Mouse (Mus musculus): ENCODE results near the gene Flnc. TPM values are rescaled to one million over a fixed set of nuclear protein-coding genes. Genes with fewer than 3 reads are reported as not detected.

The Flnc gene
- total and polyA plus RNA-seq, 2 experiments from 2014 or later, result 1.2 to 11.1 TPM

- ATAC-seq (ENCODE audit: low FRiP score), result no peak
- 62% methylated on average over 4 of the region's 4 CpGs for WGBS
These were observed 41.3 kb upstream of the Flnc start for GRCm38 (mm10) chr6:29391802-29392201.

DNA sequence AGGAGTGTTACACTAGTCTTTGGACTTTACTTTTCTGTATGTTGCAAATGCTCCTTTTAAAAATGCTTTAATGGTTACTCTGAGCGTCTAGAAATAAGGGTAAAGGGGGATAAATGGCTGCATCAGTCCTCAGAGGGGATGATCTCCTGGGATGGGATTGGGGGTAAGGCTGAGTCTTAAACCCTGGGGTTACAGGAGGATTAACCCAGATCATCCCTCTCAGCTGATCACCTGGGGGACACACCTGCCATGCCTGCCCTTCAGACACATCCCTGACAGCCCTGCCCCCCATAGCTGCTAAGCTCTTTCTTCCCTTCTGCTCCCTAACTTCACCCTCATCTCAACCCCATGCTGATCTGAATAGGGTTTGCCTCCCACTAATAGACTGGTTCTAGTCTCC, 38.8 kb upstream of the Flnc start:
- no peaks in the 10 kb centered on the region for H3K9me3 ChIP-seq (ENCODE audit: low read length)
- ATAC-seq (ENCODE audit: low FRiP score), result no peak
- no peaks in the 10 kb centered on the region for H3K36me3 ChIP-seq (ENCODE audit: insufficient read depth, low read length)
- peaks cover 4% of the 10 kb centered on the region; the same call in 1 of the 2 replicates for H3K4me1 ChIP-seq (ENCODE audit: insufficient read depth, low read length)
- H3K4me2 ChIP-seq (ENCODE audit: low read depth, low read length, poor library complexity, severe bottlenecking), result no peak overlapping the region
- 67% methylated on average over 1 of the region's 1 CpGs for WGBS
- no peak for DNase-seq (ENCODE audit: low spot score)
- no peak overlapping the region for H3K9ac ChIP-seq (replicated peaks; ENCODE audit: low read length, poor library complexity, severe bottlenecking)
- TF ChIP-seq CTCF (IDR thresholded peaks at IDR 0.05), result no peak
- no peak overlapping the region for H3K4me3 ChIP-seq (ENCODE audit: low read depth, low read length)
- no peaks in the 10 kb centered on the region for H3K27me3 ChIP-seq (ENCODE audit: insufficient read depth, low read length)
- H3K27ac ChIP-seq (ENCODE audit: low read depth, low read length), result no peak overlapping the region

More at GRCm38 (mm10) chr6:29391802-29392201, 41.3 kb upstream of the Flnc start:
- Histone ChIP-seq H3K4me3 (ENCODE audit: low read depth, low read length) (no peak overlapping the region), H3K9ac (replicated peaks; ENCODE audit: low read length, poor library complexity, severe bottlenecking) (no peak overlapping the region), H3K4me2 (ENCODE audit: low read depth, low read length, poor library complexity, severe bottlenecking) (no peak overlapping the region), H3K4me1 (ENCODE audit: insufficient read depth, low read length) (no peaks in the 10 kb centered on the region; the same call in 1 of the 2 replicates), H3K27ac (ENCODE audit: low read depth, low read length) (no peak overlapping the region), H3K27me3 (ENCODE audit: insufficient read depth, low read length) (no peaks in the 10 kb centered on the region; the same call in 1 of the 2 replicates), H3K36me3 (ENCODE audit: insufficient read depth, low read length) (no peaks in the 10 kb centered on the region), H3K9me3 (ENCODE audit: low read length) (no peaks in the 10 kb centered on the region)
- TF ChIP-seq CTCF (IDR thresholded peaks at IDR 0.05), result peak; percentile 66
- DNase-seq (ENCODE audit: low spot score), result peak; percentile 21

DNA sequence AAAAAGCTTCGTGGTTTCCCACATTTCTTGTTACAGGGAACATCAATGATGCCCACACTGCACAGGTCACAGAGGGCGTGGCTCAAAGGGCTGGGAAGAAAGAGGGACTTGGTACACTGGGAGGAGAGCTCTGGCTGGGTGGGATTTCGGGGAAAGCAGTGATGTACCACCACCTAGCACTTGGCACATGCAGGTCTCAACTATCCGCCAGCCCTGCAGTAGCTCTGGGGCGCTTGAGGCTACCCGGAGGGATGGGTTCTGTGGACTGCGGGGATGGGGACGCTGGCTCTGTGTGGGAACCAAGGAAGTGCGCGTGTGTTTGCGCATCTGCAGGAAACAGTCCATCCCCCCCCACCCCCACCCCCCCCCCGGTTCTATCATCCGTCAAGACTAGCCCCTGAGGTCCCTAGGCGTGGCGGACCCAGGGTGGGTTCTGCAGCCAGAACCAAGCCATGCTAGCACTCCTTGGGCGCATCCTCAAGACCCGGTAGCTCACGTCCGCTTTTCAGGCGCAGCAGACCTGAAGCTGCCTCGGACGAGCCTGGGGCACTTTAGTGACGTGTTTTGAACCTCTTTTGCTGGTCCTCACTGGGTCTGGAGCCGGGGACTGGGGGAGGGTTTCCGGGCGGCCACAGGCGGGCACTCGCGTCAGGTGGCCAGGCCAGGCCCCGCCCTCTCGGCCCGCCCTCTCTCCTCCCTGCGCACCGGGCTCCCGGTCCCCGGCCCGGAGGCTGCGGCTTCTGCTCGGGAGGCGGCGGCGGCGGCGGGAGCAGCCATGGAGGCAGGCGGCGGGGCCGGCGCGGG, 36.9 kb upstream of the Flnc start, which contains the start of gene Ccdc136:
Gene Ccdc136, plus strand, starts transcription at position 400 of the 804 bp plus-strand sequence.
- peak; percentile 70 for DNase-seq (ENCODE audit: low spot score)
- Histone ChIP-seq H3K36me3 (ENCODE audit: insufficient read depth, low read length) (no peaks in the 10 kb centered on the region), H3K9ac (replicated peaks; ENCODE audit: low read length, poor library complexity, severe bottlenecking) (peak within 1 kb of the TSS; percentile 64), H3K9me3 (ENCODE audit: low read length) (no peaks in the 10 kb centered on the region), H3K4me2 (ENCODE audit: low read depth, low read length, poor library complexity, severe bottlenecking) (peak within 1 kb of the TSS; percentile 90), H3K27me3 (ENCODE audit: insufficient read depth, low read length) (no peaks in the 10 kb centered on the region), H3K4me1 (ENCODE audit: insufficient read depth, low read length) (peaks cover 4% of the 10 kb centered on the region; the same call in 1 of the 2 replicates), H3K27ac (ENCODE audit: low read depth, low read length) (peak within 1 kb of the TSS; percentile 47), H3K4me3 (ENCODE audit: low read depth, low read length) (peak within 1 kb of the TSS; percentile 72)
- ATAC-seq (ENCODE audit: low FRiP score), result peak; percentile 87
- no peak for TF ChIP-seq CTCF (IDR thresholded peaks at IDR 0.05)
- WGBS, result 1% methylated on average over 38 of the region's 49 CpGs

- no peaks in the 10 kb centered on the region for H3K36me3 ChIP-seq (ENCODE audit: insufficient read depth, low read length)
- H3K4me3 ChIP-seq (ENCODE audit: low read depth, low read length), result peak overlapping the region; percentile 72
- peak; percentile 68 for ATAC-seq (ENCODE audit: low FRiP score)
- no peaks in the 10 kb centered on the region for H3K9me3 ChIP-seq (ENCODE audit: low read length)
- H3K27ac ChIP-seq (ENCODE audit: low read depth, low read length), result peak overlapping the region; percentile 47
- no peaks in the 10 kb centered on the region for H3K27me3 ChIP-seq (ENCODE audit: insufficient read depth, low read length)
- TF ChIP-seq CTCF (IDR thresholded peaks at IDR 0.05), result no peak
- peak overlapping the region; percentile 64 for H3K9ac ChIP-seq (replicated peaks; ENCODE audit: low read length, poor library complexity, severe bottlenecking)
- 1% methylated on average over 23 of the region's 24 CpGs for WGBS
- peaks cover 4% of the 10 kb centered on the region; the same call in 1 of the 2 replicates for H3K4me1 ChIP-seq (ENCODE audit: insufficient read depth, low read length)
- H3K4me2 ChIP-seq (ENCODE audit: low read depth, low read length, poor library complexity, severe bottlenecking), result peak overlapping the region; percentile 90
- DNase-seq (ENCODE audit: low spot score), result no peak
These were observed 36.1 kb upstream of the Flnc start for GRCm38 (mm10) chr6:29396714-29397540.

DNA sequence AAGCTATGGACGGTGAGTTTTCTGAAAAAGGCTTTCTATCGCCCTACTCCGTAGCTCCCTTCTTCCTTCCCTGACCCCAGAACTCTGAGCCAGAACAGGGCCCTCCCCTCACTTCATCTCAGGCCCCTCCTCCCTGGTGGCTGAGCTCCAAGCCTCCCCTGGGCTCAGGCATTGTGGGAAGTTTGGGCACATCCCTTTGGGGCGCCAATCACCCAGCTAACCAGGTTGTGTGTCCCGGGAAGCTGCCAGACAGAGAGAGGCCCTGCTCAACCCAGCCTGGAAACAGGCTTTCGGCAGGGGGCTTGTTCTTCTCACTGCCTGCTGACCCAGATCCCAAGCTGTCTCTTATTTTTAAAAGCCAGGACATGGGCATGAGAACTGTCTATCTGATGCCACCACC, 35.5 kb upstream of the Flnc start:
- no peaks in the 10 kb centered on the region for H3K27me3 ChIP-seq (ENCODE audit: insufficient read depth, low read length)
- H3K4me3 ChIP-seq (ENCODE audit: low read depth, low read length), result peak overlapping the region; percentile 72
- 0 out of 2 replicates have a peak, but pooled peaks have one; percentile 0 for TF ChIP-seq CTCF (IDR thresholded peaks at IDR 0.05)
- peaks cover 4% of the 10 kb centered on the region; the same call in 1 of the 2 replicates for H3K4me1 ChIP-seq (ENCODE audit: insufficient read depth, low read length)
- DNase-seq (ENCODE audit: low spot score) (peak; percentile 63), ATAC-seq (ENCODE audit: low FRiP score) (peak; percentile 49; the same call in 1 of the 2 replicates)
- H3K4me2 ChIP-seq (ENCODE audit: low read depth, low read length, poor library complexity, severe bottlenecking), result peak overlapping the region; percentile 90
- peak overlapping the region; percentile 47 for H3K27ac ChIP-seq (ENCODE audit: low read depth, low read length)
- H3K9ac ChIP-seq (replicated peaks; ENCODE audit: low read length, poor library complexity, severe bottlenecking), result no peak overlapping the region
- no peaks in the 10 kb centered on the region for H3K9me3 ChIP-seq (ENCODE audit: low read length)
- 7% methylated on average over 6 of the region's 6 CpGs for WGBS
- no peaks in the 10 kb centered on the region for H3K36me3 ChIP-seq (ENCODE audit: insufficient read depth, low read length)

Measured in midbrain, postnatal 0 days (tissue).